Mouse (Mus musculus) mature B cell (primary cell): Measurements from ENCODE around the gene Arl16.
"Not testable (repeated sequence)": the region's sequence is repeated elsewhere in the genome, so short reads cannot be mapped to it uniquely, and the experiment has no call there.

ENCODE experiments used
- in situ Hi-C: fragments of 300-500 bp; cut with MboI; formaldehyde crosslinking; loops from 2 replicates; pipeline ENCODE4 v1.14.3; 2019

The Arl16 gene

DNA sequence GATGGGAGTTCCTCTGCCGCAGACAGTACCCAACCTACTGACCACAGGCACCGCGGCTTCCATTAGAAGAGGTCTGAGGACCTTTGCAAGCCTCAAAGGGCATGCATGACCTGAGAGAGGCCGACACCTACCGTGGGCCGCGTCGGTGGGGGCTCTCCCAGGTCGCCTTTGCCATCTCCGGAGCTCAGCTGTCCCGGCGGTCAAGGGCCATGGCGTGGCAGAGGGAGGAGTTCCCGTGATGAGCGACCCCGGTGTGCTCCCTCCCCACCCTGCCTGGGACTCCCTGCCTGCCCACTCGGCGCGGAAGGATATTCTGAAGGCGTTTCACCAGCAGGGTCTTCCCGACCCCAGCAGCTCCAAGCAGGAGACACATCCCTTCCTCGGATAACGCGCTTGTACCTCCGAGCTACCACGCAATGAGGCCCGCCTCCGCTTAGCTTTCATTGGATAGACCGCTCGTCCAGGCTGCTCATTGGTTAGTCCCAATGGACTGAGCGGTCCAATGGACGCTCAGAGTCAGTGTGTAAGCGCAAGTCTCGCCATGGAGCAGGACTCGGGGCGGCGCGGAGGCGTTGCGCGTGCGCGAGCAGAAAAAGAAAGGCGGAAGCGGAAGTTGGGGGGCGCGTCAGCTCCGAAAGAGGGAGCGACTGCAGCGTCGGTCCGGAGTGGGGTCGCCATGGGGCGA lies at the start of gene Arl16:
Gene Arl16, minus strand, starts transcription at position 557 of the 685 bp plus-strand sequence.
- in situ Hi-C loops, result no loop called here

DNA sequence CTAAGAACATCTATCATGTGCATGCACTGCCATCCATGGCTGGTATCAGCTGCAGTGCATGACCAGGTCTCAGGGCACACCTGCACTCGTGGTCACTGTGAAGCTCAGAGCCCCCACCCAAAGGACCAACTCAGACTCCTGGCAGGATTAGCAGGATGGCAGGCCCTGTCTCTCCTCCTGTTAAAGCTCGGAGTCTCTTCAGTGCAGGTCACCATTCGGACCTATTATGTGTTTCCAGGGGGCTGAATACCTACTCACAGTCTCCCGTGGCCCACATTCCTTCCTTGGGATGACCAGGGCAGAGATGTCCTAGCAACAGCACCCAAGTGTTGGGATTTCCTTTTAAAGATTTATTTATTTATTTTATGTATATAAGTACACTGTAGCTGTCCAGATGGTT lies 49.7 kb upstream of the Arl16 start:
- in situ Hi-C loops, result no loop called here

DNA sequence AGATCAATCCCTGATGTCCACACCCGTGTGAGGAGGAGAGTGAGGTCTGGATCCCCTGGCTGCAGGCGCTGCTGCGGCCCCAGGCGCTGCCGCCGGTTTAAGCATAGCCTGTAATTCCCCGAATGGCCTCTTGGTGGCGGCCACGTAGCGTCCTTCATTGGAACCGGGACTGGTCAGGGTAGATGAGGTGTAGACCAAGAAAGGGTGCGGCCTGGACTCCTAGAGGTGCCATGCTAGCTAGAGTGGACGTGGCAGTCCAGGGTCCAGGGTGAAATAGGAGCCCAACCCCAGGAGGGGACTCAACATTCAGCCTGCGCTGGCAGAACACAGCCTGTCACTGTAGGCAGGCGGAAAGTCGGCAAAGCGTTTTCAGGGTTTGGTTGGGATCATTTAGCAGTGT lies 48.2 kb upstream of the Arl16 start:
- in situ Hi-C loops, result no loop called here

DNA sequence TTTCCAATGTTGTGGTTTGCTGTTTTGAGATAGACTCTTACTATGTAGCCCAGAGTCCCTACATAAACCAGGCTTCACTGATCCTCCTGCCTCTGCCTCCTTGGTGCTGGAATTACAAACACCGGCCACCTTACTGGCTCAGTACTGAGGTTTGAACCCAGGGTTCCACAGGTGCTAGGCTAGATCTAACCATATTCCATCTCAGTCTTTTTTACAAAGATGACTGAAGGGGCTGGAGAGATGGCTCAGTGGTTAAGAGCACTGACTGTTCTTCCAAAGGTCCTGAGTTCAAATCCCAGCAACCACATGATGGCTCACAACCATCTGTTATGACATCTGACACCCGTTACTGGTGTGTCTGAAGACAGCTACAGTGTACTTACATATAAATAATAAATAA lies 46.9 kb upstream of the Arl16 start:
- in situ Hi-C loops, result not testable (repeated sequence)

DNA sequence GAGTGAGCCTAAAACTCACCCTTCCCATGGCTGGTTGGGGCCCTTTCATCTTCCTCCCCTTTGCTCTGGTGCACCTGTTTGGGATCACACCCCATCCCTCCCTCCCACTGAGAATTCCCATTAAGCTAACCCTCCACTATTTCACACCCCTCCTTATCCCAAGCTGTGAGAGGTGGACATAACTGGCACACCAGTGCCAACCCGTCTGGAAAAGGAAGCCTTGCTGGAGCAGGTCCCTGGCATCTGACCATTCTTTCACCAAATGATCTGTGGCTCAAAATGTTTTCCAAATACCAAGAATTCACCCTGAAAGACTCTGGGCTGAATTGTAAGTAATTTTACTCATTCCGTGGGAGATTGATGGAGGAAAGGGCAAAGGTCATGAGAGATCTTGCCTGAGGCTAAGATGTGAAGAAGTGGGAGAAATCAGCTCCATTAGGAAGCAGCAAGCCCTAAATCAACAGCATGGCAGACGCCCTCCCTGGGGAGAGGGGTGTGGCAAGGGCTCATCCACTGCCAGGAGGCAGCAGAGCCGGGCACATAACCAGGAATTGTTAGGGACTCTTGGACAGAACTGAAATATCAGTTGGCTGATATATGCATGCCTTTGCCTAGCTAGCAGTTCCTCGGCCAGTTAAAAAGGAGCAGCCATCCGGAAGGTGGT lies 45.5 kb upstream of the Arl16 start:
- in situ Hi-C loops, result no loop called here

DNA sequence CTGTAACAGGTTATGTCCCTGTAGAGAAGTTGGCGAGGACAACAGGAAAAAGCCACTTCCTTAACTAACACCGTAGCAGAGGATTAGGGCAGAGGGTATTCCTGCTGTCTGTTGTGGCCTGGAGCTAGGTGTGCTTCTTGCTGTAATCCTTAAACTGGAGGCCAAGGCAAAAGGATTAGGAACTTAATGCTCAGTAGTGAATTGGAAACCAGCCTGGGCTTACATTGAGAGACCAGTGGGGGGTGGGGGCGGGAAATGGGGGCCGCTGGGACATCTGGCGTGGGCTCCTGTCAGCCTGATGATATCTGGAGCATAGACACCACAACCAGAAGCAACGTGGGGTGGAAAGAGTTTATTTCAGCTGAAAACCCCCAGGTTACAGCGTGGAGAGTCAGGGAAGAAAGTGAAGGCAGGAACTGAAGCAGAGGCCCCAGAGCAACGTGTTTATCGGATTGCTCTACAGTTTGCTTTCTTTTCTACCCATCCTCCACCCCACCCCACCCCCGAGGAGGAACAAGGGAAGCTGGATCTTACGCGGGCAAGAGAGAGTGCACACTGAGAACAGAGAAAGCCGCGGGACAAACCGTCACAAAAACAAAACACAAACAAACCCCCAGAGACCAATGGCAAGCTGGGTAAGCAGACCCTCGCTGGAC lies 43.1 kb upstream of the Arl16 start:
- in situ Hi-C loops, result no loop called here

DNA sequence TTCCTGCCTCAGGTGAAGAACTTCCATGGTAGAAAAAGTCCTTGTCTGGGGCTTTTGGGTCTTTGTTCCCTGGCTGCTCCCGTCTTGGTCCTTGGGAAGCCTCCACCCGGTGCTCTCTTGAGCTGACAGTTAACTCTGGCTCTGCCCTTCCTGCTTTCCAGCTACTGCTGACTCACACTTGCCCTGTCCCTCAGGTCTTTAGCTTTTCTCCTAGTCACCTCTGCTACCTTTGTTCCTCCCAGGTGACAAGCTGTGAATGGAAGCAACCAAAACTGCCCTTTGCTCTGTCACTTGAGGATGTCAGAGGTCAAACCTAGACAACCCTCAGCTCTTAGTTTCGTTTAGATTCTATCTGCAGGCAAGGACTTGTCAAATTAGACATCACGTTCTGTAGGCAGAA lies 42.5 kb upstream of the Arl16 start:
- in situ Hi-C loops, result no loop called here

DNA sequence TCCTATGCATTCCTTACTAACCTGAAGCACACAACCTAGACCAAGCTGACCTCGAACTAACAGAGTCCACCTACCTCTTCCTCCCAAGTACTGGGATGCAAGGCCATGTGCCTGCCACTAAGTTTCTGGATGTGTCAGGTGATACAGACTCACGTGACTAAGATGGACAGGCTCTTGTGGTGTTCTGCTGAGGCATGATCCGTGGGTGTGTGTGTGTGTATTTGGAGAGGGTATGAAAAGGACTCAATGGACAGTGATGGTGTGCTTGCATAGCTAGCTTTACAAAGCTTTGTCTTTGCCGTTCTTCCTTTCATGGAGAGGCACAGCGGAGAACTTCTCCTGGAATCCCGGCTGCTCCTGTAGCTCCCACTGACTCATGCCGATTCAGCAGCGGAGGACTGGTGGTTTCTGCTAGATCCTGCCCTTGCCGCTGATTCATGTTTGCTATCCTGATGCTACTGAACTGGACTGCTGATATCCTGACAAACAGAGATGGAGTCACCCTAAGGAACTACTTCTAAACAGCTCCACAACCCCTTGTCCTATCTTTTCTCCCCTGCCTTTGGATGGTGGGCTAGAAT lies 41.0 kb upstream of the Arl16 start:
- in situ Hi-C loops, result no loop called here

DNA sequence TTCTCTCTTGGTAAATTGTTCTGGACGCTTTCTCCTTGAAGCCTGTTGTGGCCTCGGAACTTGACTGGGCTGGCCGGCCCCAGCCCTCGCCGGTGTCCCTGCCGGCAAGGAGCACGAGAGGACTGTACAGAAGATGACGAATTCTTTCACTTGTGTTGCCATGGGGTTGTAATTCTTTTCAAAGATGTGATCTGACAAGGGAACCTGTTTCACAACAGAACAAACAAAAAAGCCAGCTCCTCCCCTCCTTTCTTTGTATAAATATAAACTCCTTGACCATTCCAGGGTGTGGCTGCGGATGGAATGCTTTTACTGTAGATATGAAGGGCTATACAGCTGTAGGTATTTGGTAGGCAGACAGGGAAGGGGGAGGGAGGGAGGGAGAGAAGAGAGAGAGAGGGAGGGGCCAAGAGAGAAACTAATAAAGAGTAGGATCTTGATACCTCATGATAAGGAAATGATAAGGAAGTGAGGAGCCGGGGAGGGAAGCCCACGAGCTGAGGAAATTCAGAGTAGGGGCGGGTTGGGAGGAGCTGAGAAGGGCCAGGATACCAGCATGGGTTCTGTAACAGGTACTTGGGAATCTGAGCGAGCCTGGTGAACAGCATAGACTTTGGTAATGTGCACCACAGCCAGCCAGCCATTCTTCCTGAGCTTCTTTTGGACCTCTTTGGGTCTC lies 40.3 kb upstream of the Arl16 start:
- in situ Hi-C loops, result no loop called here

DNA sequence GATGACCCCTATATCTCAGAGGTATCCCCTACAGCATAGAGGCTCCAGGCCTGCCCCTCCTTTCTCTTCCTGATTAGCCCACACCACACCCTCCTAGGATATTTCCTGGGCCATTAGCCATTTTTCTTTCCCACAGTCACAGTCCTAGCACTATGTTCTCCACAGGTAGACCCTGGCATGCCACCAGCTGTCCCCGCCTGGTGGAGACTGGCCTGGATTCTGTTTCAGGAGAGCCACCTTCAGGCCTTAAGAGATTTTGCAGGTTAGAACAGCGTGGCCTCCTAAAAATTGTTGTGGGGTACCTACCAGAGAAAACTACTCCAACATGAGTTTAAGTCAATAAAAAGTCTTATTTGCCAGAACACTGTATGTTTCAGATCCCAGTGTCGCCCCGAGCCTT lies 39.5 kb upstream of the Arl16 start:
- in situ Hi-C loops, result no loop called here

DNA sequence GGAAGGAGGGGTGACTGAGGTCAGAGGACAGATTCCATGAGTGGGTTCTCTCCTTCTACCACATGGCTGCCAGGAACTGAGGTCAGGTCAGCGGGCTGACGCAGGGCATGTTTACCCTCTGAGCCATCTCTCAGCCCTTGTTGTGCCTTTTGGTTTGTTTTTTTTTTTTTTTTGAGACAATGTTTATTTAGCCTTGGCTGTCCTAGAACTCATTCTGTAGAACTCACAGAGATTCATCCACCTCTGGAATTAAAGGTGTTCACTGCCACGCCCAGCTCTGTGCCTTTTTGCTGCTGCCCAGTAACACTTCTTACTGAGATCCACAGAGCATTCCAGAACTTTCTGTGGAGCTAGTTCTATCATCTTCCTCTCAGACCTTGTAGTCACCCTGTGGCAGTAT lies 38.3 kb upstream of the Arl16 start:
- in situ Hi-C loops, result no loop called here

DNA sequence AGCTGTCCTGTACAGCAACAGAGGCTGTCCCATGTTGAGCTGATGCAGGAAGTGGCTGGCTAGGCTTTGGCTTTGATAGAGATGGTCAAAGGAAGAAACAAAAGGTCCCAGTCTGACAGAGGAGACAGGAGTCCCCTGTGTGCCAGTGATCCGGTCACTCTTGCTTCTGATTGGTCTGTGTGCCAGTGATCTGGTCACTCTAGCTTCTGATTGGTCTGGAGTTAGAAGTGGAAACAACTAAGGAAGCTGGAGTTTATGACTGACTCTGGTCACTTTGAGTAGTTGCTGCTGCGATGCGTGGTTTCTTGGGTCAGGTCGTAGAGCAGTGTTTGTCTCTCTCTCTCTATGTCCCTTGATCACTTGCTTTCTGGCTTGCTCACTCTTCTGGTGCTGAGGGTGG lies 34.3 kb upstream of the Arl16 start:
- in situ Hi-C loops, result no loop called here

DNA sequence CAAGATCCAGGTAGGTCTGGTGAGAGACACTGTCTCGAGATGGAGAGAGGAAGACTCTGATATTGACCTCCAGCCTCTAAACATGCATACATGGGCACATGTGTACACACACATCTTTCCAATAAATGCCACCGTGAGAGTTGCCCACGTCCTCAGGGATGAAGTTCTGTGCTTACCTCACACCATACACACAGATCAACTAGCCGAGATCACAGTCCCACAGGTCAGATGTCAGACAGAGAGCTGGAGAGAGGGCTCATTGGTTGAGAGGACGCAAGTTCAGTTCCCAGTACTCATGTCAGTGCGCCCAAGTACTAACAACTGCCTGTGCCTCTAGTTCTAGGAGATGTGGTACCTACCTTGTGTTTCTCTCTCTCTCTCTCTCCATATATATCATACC lies 33.6 kb upstream of the Arl16 start:
- in situ Hi-C loops, result no loop called here

DNA sequence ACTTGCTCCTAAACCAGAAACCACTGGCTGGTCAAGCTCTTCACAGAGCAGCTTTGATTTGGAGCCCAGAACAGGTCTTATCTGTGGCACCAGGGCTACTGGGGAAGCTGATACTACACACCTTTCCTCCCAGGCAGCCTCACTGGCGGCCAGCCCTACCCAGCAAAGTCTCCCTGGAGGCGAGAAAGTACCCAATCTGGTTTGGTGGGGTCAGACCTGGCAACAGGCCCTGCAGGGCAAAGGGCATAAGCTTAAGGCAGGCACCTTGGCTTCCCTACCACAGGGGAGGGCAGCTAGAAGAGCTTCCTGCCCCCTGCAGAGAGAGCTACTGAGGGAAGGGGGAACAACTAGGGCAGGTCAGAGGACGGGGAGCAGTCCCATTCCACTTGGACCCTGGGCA lies 33.0 kb upstream of the Arl16 start:
- in situ Hi-C loops, result no loop called here

DNA sequence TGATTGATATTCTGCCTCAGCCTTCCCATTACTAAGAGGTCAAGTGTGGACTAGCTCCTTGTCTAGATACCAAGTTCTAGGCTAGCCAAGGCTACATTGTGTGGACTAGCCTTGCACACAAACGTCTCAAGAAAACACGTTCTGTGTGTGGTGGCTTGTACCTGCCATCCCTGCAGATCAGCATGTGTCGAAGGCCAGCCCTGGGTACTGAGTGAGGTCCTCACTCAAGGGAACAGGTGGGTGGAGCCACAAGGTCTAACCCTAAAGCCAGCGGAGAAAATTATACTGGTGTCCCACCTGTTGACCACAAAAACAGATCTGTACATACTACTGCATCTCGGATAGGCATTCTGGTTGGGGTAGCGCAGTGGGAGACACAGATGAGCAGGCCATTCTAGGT lies 32.5 kb upstream of the Arl16 start:
- in situ Hi-C loops, result no loop called here

DNA sequence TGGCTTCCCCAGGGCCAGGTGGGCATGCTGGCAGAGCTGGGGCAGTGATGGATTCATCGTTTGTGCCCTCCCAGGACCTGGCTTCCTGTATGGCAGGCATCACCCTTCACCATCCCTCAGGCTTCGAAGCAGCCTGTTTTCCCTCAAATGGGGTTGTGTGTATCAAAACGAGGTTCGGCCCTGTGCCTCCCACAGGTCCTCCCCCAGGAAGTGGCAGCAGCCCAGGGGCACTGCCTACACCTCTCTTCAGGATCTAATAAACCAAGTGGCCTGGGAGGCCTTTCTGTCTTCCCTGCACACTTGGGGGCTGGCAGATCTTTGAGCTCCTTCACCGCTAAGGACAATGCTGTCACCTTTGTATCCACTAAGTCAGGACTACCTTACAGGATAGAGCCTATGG lies 31.5 kb upstream of the Arl16 start:
- in situ Hi-C loops, result no loop called here

DNA sequence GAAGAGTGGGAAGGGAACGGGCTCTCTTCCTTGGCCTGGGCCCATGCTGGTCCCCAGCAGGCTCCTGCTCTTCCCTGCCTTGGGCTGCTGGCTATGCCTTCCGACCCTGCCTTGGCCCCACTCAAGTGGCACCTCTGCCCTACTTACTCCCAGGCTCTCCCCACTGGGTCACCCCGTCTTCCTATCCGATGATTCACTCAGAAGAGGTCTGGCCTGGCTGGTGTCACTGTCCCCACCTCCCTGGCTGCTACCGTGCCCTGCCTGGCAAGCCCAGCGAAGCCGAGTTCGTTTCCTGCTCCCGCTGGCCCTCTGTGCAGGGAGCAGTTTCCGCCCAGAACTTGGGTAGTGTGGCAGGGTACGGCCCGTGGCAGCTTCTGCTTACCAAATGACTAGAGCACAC lies 30.8 kb upstream of the Arl16 start:
- in situ Hi-C loops, result no loop called here

DNA sequence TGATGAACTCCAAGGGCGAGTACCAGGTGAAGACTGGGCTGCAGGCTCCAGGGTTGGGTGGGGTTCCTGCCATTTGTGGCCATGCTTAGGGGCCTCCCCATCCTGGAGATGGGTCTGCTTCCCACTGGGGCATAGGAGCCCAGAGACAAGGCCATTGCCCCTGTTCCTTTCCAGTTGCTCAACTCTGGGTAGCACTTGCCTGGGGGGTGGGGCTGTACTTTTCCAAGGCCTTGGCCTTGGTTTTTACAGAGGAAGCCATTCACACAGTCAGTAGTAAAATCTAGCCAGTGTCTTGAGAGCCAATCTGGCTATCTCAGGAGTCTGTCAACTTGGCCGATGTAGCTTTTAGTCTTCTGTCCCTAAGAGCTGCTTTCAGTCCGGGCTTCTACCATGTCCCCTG lies 30.0 kb upstream of the Arl16 start:
- in situ Hi-C loops, result no loop called here

DNA sequence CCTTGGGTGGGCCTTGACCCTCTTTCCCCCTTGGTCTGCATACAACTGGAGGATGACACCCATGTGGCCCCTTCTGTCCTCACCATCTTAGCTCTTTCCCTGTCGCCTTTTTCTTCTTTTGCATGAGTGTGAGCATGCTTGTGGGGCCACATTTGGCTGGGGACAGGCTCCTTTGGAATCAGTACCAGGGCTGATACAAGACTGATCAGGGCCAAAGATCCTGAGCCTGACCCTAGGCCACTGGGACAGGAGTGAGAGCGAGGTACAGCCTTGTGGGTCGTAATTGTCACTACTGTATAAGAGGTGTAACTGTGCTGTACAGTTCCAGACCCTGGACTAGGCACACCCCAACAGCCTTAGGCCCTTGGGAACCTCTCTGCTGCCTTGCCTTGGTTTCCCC lies 26.5 kb upstream of the Arl16 start:
- in situ Hi-C loops, result no loop called here

DNA sequence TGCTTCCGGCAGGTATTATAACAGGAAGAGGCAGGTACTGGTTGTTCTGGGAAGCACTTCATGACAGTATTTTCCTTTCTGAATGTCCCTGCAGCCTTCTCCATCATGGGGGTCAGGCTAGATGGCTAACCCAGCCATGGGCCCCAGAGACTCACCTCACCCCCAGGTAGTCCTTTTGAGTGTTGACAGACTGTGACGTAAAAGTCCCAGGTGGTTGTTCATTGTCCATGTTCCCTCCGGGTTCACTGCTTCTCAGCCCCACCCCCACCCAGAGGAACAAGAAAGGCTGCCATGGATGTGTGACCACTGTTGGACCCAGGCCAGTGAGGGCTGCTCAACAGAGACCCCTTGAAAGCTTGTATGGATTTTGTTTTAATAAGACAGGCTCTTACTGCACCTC lies 25.9 kb upstream of the Arl16 start:
- in situ Hi-C loops, result no loop called here

DNA sequence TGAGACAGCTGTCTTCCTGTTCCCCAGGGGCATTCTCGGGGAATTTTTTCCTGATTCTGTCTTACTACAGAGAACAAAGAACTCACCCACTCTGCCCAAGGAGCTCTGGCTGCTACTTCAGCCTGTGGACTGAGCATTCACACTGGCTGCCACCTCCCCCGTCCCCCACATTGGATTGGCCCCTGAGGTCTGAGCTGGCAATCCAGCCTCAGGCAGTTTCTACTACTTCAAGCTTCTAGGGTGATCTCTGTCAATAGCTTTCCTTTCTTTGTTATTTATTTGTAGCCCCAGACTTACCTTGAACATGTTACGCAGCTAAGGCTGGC lies 25.4 kb upstream of the Arl16 start:
- in situ Hi-C loops, result no loop called here

DNA sequence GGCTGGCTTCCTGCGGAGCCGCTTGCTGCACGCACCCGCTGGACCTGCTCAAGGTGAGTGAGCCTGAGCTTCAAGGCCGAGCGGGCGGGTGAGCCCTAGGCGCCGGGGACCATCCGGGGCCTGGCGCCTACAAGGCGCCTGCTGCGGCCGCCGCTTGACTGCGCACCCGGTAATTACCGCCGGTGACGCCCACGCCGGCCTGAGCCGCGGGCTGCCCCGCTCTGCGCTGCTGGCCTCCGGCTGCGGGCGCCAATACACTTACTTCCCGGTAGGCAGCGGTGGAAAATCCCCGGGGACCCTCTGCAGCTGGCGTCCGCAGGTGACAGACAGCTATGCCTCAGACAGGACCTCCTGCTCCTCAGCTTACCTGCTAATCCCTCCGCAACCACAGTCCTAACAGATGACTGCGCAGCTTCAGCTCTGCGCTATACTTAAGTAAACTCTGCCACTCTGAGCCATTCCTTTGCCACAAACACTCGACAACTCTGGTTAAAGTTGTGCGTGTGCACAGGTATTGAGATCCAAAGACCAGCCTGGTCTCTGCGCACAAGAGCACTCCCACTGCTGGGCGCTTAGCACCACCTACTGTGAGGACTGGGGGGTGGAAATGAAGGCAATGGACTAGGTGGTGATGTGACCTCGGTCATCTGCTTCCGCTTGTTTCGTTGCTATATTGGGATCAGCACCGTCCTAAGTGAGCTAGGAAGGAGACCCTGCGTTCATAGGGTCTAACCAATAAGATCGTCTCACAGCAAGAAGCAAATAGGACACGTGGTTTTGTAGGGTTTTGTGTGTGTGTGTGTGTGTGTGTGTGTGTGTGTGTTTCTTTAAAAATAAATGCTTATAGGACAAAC lies 24.8 kb upstream of the Arl16 start:
- in situ Hi-C loops, result no loop called here
